14 mouse cellular contexts compared by ENCODE assay signal in the genomic region with DNA sequence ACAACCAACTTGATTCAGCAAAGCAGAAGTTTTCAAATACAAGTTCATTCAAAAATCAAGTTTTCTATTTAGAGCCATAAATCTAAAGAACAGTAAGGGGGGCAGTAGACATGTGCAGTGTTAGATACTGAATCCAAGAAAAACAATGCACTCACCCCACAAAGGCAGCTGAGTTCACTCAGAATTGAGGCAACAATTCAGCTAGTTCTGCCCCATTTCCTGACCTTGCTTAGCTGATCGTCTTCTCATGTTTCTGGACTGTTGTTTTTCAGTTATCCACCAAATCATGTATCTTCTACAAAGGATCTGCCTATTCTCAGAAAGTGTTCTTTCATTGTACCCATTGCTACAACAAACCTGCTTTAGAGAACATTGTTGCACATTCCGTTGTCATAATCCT. TPM values are rescaled to one million over a fixed set of nuclear protein-coding genes. Genes with fewer than 3 reads are reported as not detected.
"Had no signal": no experiment of that assay in that cellular context is flagged by ENCODE, and none has a peak within 500 bp of the region (broad histone marks: within the 10 kb centered on the region; RNA-seq: fewer than 3 reads in every experiment).

No protein-coding gene starts in this region.

- ATAC-seq: intestine, embryonic 16.5 days; liver, embryonic 12.5 days had no signal

- H3K4me2 ChIP-seq: limb, embryonic 15.5 days; liver, embryonic 12.5 days; neural tube, embryonic 15.5 days had no signal

- H3K9me3 ChIP-seq: limb, embryonic 15.5 days; liver, embryonic 12.5 days; midbrain, embryonic 10.5 days; neural tube, embryonic 15.5 days had no signal

- DNase-seq: layer of hippocampus, adult 9-11 months; layer of hippocampus, postnatal 36 days; lung, postnatal 4 days; midbrain, embryonic 14.5 days; right cerebral cortex, adult 18-20 months; right cerebral cortex, postnatal 25 days; thymus, postnatal 36 days had no signal

- H3K27ac ChIP-seq: limb, embryonic 15.5 days; liver, embryonic 12.5 days; midbrain, embryonic 10.5 days; neural tube, embryonic 15.5 days had no signal

- H3K27me3 ChIP-seq: limb, embryonic 15.5 days; liver, embryonic 12.5 days had no signal

- H3K4me1 ChIP-seq: limb, embryonic 15.5 days; liver, embryonic 12.5 days; midbrain, embryonic 10.5 days; neural tube, embryonic 15.5 days had no signal

- H3K36me3 ChIP-seq: limb, embryonic 15.5 days; liver, embryonic 12.5 days; midbrain, embryonic 10.5 days; neural tube, embryonic 15.5 days had no signal

- H3K4me3 ChIP-seq: limb, embryonic 15.5 days; liver, embryonic 12.5 days; midbrain, embryonic 10.5 days; myocyte; neural tube, embryonic 15.5 days had no signal

- H3K9ac ChIP-seq: limb, embryonic 15.5 days; liver, embryonic 12.5 days; neural tube, embryonic 15.5 days had no signal

RNA-seq across cellular contexts. Expression of gene Col4a6, which starts 58.6 kb away (rescaled TPM):
- total RNA-seq: megakaryocyte, adult 5-6 weeks had no signal

RNA-seq across cellular contexts. Expression of gene Col4a5, which starts 59.9 kb away (rescaled TPM):
- total RNA-seq: megakaryocyte, adult 5-6 weeks had no signal
